Mouse (Mus musculus) urinary bladder, postnatal 14 days (tissue): ENCODE data around the gene Rbx1.
"Not testable (repeated sequence)": the region's sequence is repeated elsewhere in the genome, so short reads cannot be mapped to it uniquely, and the experiment has no call there.

Source experiments
- DNase-seq: peaks from one replicate; pipeline ENCODE4 v3.0.0; 2021; ENCODE audit warnings: low spot score

Rbx1 gene

DNA sequence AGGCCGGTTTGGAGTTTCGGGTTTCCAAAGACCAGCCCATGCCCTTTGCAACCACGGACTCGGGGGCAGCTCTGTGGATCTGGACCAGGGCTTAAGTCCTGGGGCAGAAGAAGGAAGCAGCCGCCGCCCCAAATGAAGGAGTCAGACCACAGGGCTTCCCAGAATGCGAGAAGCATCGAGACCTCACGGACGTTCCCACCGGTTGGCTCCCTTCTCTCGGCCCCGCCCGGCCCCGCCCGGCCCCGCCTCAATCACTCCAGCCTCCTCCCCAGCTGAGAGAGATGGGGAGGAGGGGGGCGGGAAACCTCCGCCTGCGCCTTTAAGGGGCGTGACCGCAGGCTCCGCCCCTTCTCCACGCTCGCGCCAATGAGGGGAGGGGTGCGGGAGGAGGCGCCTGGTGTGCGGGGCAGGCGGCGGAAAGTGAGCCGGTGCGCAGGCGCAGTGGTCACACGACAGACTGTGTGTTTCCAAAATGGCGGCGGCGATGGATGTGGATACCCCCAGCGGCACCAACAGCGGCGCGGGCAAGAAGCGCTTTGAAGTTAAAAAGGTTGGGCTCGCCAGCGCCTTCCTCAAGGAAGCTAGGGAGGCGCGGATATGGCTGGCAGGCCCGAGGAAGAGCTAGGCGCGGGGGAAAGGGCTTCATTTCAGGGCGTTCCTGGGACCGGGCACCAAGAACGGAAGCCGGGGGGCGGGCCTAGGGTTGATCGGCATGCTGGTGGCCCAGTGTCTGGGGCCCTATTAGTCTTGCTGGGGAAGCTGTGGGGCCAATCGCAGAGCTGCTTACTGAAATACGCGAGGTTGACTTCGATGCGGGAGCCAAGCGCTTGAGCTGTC lies at the start of gene Rbx1:
TSS of gene Rbx1 (plus strand) at position 396 of the 837 bp plus-strand sequence.
- DNase-seq, result peak; percentile 99

DNA sequence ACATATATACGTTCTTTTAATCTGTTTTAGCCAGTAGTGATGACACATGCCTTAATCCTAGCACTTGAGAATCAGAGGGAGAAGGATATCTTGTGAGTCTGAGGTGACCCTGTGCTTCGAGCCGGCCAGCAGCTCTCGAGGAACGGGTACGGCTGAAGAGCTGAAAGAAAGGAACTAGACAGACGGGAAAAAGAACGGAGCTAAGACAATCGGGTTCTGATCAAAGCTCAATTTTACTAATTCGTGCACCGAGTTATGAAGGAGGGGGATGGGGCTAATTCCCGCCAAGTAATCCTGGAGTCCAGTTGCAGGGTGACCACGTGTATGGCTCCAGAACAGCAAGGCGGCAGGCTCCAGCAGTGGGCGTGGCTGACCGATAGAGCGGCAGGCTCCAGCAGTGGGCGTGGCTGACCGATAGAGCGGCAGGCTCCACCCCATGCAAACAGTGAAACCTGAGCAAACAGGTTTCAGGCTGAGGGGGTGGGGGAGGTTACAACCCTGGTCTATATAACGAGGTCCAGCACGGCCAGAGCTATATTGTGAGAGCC lies 49.3 kb upstream of the Rbx1 start:
- DNase-seq, result peak; percentile 81

DNA sequence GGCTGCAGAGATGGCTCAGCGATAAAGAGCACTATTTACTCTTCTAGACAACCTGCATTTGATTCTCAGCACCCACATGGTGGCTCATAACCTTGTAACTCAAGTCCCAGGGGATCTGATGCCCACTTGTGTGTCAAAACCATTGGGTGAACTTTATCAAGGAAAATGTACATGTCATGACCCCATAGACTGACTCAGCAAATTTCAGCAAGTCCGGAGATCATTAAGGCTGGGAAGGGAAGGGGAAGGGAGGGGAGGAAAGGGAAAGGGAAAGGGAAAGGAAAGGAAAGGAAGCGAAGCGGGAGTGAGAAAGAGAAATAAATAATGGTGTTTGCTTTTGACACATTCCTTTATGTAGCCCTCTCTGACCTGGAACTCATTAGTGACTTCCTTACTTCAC lies 48.0 kb upstream of the Rbx1 start:
- DNase-seq, result no peak

GRCm38 (mm10) chr15:81421454-81421853 lies 44.6 kb upstream of the Rbx1 start:
- no peak for DNase-seq

GRCm38 (mm10) chr15:81422156-81422681 lies 43.9 kb upstream of the Rbx1 start:
- no peak for DNase-seq

- no peak for DNase-seq
These were observed 40.8 kb upstream of the Rbx1 start for GRCm38 (mm10) chr15:81425311-81425710.

DNA sequence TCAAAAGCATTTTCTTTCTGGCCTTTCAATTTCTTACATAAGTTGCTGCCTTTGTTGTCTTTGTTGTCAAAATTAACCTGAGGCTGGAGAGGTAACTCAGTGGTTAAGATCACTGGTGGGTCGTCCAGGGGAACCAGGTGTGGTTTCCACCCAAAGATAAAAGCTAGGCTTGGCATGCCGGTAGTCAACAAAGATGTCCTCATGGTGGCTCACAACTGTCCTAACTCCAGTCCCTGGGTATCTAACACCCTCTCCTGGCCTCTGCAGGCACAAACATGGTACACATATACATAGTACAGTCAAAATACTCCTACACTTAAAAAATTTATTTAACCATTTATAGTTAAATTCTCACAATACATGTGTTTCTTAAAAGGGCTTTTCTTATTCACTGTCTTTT lies 38.1 kb upstream of the Rbx1 start:
- DNase-seq, result no peak

DNA sequence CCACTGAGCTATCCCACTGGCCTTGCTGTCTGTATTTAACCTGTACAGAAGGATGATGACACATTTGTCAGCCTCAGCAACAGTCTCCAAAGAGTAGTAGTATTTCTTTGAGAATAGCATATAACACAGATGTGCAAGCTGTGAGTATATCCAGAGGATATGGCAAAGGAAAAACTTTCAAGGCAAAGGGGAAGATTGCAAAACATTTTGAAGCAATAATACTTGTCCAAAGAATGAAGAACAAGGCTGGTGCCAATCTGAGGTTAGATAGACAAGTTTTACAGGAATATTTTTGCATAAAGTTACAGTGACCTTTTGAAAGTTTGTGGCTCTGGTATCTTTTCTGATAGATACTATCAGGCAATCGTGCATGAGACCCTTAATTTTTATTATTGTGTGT lies 34.9 kb upstream of the Rbx1 start:
- DNase-seq, result no peak

DNA sequence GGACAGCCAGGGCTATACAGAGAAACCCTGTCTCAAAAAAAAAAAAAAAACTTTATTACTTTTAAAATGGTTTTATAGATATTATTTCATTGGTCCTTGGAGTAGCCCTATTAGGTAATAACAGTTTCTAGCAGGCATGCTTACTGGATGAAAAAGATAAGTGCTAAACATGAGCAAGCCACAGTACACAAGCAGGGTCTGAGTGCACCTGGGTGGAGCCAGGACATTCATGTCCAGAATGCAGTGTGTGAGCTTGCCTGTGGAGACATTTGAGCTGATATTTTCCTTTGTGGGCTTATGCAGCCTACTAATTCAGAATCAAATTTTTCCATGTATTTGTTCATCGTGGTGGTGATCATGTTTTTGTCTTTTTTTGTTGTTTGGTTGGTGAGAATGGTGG lies 27.8 kb upstream of the Rbx1 start:
- no peak for DNase-seq

DNA sequence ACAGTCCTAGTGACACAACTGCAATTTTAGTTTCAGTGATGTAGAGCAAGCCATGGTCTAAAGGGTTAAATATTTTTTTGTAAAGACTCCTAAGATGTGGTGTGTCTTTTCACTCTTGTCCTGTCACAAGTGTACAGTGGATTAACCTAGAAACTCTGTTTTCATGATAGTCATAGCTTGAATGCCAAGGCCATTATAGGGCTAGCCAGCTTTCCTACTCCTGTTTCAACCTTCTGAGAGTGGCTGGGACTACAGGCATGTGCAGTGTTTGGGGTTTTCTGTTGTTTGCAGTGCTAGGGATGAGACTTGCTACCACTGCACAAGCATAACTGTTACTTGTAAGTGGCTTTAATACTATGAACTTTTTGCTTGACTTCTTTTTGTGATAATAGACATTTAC lies 26.9 kb upstream of the Rbx1 start:
- no peak for DNase-seq

GRCm38 (mm10) chr15:81448463-81448862 lies 17.6 kb upstream of the Rbx1 start:
- DNase-seq, result peak; percentile 68

- no peak for DNase-seq
These were observed 4.6 kb upstream of the Rbx1 start for GRCm38 (mm10) chr15:81461523-81461922.

DNA sequence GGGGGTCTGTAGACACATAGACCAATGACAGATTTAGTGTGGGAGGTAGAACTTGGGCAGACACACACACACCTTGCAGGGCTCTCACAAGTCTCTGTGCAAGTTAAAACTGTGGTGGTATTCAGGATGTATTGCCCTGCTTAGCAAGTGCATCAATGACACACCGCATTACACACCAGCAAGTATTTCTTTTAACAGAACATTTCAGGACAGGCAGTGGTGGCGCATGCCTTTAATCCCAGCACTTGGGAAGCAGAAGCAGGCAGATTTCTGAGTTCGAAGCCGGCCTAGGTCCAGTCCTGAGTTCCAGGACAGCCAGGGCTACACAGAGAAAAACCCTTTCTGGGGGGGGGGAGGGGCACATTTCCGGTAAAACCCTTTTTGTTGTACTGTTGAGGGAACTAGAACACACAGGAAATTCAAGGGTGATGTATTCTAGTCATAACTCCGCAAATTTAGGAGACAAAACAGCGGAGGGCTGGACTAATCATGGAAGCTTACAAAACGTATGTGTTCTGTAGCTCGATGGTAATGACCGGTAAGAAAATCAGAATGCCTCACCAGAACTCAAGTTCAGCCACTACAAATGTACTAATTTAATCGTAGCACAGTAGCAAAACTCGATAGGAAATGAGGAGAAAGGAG lies 958 bp upstream of the Rbx1 start:
- DNase-seq, result no peak

GRCm38 (mm10) chr15:81466738-81467113 lies 630 bp downstream of the Rbx1 start:
- DNase-seq, result no peak

- no peak for DNase-seq
These were observed 4.6 kb downstream of the Rbx1 start for GRCm38 (mm10) chr15:81470735-81471134.

DNA sequence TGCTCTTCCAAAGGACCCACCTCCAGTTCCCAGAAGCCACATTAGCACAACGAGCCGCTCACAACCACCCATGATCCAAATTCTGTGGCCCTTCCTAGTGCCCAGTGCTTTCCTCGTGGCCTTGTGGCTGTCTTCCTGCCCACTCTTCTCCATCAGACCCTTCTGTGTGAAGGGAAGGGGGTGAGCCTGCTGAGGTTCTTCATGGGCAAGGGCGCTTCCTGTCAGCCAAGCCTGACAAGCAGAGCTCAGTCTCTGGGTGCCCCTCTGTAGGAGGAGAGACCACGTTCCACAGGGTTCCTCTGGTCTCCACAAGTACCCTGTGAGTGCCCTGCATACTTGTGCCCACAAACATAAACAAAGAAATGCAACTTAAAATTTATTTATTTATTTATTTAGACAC lies 6.2 kb downstream of the Rbx1 start:
- no peak for DNase-seq

GRCm38 (mm10) chr15:81475654-81476053 lies 9.6 kb downstream of the Rbx1 start:
- DNase-seq, result no peak

- no peak for DNase-seq
These were observed 10.5 kb downstream of the Rbx1 start for GRCm38 (mm10) chr15:81476597-81476996.

DNA sequence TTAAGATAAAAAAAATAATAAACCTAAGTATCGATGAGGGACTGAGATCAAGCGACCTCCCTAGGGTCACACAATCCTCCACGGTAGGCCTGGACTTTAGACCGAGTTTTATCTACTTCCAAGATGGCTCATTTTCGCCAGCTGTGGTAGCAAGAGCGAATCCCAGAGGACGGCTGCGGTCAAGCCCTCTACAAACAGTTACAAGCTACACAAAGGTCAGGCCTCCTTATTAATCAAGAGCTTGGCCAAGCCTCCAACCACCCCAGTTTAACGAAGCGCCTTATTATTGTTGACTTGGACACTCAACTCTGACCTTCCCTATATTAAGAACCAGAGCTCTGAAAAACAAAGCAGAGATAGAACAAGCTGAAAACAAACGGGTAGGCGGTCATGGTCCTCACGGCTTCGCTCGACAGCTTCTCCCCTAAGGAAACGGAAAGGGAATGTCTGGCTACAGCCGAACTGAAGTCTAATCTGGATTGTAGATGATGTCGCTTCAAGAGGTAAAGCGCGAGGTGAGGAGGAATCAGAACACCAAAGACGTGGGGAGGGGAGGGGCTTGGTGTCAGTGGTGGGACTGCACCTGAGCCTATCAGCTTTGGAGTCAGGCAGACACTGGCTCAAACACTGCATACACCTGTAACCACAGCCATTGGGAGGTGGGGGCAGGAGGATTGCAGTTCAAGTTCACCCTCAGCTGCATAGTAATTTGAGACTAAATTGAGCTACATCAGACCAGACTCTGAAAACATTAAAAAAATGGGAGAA lies 13.5 kb downstream of the Rbx1 start:
- DNase-seq, result no peak

DNA sequence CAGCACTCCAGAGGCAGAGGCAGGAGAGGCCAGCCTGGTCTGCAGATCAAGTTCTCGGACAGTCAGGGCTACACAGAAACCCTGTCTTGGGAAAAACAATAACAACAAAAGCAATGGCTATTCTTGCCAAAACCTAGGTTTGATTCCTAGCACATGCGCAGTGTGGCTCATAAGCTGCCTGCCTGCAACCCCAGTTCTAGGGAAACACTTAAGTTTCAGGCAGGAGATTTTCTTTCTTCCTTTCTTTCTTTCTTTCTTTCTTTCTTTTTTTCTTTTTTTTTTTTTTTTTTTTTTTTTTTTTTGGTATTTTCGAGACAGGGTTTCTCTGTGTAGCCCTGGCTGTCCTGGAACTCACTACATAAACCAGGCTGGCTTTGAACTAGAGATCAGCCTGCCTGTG lies 14.2 kb downstream of the Rbx1 start:
- not testable (repeated sequence) for DNase-seq

DNA sequence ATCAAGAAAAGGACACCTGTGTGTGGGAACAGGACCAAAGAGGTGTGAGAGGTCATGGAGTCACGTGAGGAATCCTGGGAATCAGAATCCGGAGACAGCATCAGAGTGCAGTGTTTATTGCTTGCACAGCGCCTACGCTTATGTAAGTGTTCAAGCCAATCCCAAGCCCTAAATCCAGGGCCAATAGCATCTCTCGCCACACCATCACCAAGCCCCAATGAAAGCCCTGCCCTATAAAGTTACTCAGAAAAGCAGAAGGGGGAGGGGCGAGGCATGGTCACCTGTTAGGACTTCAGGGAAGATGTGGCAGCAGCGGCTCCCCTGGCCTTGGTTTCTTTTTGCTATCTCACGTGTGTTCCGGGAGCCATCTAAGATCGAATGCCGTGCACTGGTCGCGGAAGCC lies 14.9 kb downstream of the Rbx1 start:
- DNase-seq, result peak; percentile 61

DNA sequence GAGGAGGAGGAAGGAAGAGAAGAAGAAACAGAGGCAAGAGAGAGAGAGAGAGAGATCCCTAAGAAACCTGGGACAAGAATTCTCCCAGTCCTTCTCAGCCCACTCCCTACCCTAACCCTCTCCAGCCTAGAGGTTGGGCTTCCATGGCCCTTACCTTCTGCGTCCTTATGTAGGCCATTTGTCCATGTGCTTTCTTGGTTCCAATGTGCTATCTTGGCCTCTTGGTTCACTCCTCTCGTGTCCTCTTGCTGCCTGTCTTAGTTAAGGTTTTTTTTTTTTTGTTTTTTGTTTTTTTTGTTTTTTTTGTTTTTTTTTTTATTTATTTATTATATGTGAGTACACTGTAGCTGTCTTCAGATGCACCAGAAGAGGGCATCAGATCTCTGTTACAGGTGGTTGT lies 16.9 kb downstream of the Rbx1 start:
- no peak for DNase-seq
